Mouse (Mus musculus): ENCODE data around the gene Slc29a3.
"Not testable (repeated sequence)": the region's sequence is repeated elsewhere in the genome, so short reads cannot be mapped to it uniquely, and the experiment has no call there.

Gene Slc29a3

DNA sequence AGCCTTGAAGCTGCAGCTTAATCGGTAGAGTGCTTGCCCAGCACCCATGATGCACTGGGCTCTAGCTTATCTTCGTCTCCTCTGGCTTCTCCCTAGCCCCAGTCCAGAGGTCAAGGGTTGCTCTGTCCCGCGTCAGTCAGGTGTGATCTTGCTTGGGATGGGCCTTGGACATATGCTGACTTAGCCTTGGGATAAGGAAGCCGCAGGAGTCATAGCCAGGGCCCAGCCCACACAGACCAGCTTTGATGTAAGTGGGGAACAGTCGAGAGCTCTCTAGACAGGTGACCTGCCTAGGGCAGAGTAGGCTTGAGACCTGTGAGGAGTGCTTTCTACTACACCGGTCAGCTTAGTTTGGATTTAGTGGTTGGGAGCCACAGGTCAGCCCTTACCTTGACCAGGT, 14.8 kb upstream of the Slc29a3 start:
- no peak for DNase-seq (ENCODE audit: low read depth)

- DNase-seq (ENCODE audit: low read depth): no peak
Observed at GRCm38 (mm10) chr10:60762126-60762525, 9.5 kb upstream of the Slc29a3 start.

GRCm38 (mm10) chr10:60760377-60760776, 7.8 kb upstream of the Slc29a3 start:
- peak; percentile 96 for DNase-seq (ENCODE audit: low read depth)

DNA sequence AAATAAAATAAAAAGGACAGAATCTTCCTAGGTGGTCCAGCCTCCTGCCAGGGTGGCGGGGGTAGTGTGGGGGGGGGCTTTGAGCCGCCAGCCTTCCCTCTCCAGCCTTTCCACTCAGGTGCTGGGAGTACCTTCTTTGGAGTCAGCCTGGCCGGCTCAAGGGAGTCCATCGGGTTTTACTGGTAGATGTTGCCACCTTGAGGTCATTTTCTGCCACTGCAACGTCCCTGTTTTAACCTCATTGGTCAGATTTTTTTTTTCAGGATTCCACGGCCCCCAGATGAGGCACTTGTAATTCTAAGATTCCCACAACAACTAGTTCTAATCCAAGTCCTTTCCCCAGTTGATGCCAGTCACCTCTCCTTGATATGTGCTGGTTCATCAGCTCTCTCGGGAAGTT, 4.4 kb upstream of the Slc29a3 start:
- peak; percentile 68 for DNase-seq (ENCODE audit: low read depth)

- no peak for DNase-seq (ENCODE audit: low read depth)
Observed at GRCm38 (mm10) chr10:60756146-60756545, 3.6 kb upstream of the Slc29a3 start.

- no peak for DNase-seq (ENCODE audit: low read depth)
Observed at GRCm38 (mm10) chr10:60753941-60754340, 1.3 kb upstream of the Slc29a3 start.

- no peak for DNase-seq (ENCODE audit: low read depth)
Observed at GRCm38 (mm10) chr10:60753261-60753660, 667 bp upstream of the Slc29a3 start.

DNA sequence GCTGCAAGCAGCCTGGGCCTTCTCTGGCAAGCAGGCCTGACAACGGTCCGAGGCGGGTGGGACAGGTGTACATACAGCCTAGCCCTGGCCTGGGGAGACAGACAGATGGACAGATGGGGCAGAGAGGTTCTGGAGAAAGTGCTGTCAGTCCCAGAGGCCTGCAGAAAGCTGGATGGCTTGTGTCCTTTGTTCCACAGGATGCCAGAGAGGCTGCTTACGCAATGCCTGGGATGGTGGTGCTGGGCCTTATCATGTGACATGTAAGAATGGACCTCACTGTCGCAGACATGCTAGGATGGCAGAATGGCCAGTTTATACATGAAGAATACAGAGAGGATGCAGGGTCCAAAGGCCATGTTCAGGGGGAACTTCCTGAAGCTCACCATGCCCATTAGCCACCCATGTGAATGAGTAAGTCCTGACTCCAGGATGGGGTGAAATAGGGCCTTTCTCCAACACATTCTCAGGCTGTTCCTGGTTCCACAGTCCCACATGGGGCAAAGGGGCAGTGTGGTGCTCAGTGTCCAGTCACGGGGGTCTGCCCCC, 4.9 kb downstream of the Slc29a3 start:
- DNase-seq (ENCODE audit: low read depth): no peak

DNA sequence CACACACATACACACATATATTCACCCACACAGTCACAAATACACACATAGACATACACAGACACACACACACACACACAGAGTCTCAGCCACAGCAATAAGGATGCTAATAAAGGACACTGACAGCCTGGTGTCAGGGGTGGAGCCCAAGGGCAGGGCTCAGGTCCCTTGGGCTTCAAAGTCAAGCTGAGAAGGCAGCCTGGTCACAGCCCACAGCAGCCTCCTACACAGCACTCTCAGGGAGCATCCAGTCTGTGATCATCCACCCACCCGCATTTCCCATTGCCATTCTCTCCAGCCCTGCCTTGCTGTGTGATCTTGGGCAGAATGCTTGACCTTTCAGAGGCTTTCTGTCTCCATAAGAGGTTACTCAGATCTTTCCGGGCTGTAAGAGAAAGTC, 6.1 kb downstream of the Slc29a3 start:
- no peak for DNase-seq (ENCODE audit: low read depth)

DNA sequence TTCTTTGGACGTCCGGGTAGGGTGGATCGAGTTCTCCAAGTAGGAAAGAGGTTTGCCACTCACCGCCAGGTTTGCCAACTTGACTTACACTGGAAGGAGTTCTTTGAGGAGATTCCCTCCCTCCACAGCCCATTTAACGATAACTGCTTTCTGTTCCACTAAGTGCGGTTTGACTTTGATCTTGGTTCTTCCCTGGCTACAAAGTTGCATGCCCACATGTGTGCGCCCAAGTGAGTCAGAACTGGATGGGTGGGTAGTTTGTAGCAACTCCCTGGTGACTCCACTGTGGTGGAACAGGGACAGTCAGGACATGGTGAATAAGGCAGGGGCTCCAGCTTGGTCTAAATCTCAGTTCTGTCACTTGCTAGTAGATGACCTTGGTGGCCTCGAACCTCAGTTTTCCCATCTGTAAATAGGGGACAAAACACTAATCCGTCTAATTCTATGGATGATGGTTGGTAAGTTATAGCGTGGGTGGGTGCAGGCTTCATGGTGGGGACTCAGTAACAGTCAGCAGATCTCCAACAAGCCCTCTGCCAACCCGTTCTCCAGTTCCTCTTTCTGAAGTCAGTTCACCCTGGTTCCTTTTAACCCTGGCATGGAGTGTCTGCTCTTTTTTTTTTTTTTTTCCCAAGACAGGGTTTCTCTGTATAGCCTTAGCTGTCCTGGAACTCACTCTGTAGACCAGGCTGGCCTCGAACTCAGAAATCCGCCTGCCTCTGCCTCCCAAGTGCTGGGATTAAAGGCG, 7.9 kb downstream of the Slc29a3 start:
- DNase-seq (ENCODE audit: low read depth): no peak

- no peak for DNase-seq (ENCODE audit: low read depth)
Observed at GRCm38 (mm10) chr10:60743681-60744080, 8.9 kb downstream of the Slc29a3 start.

GRCm38 (mm10) chr10:60742942-60743341, 9.7 kb downstream of the Slc29a3 start:
- DNase-seq (ENCODE audit: low read depth): no peak

- DNase-seq (ENCODE audit: low read depth): not testable (repeated sequence)
Observed at GRCm38 (mm10) chr10:60742296-60742695, 10.3 kb downstream of the Slc29a3 start.

GRCm38 (mm10) chr10:60741435-60741834, 11.2 kb downstream of the Slc29a3 start:
- no peak for DNase-seq (ENCODE audit: low read depth)

- DNase-seq (ENCODE audit: low read depth): no peak
Observed at GRCm38 (mm10) chr10:60739619-60740363, 12.8 kb downstream of the Slc29a3 start.

DNA sequence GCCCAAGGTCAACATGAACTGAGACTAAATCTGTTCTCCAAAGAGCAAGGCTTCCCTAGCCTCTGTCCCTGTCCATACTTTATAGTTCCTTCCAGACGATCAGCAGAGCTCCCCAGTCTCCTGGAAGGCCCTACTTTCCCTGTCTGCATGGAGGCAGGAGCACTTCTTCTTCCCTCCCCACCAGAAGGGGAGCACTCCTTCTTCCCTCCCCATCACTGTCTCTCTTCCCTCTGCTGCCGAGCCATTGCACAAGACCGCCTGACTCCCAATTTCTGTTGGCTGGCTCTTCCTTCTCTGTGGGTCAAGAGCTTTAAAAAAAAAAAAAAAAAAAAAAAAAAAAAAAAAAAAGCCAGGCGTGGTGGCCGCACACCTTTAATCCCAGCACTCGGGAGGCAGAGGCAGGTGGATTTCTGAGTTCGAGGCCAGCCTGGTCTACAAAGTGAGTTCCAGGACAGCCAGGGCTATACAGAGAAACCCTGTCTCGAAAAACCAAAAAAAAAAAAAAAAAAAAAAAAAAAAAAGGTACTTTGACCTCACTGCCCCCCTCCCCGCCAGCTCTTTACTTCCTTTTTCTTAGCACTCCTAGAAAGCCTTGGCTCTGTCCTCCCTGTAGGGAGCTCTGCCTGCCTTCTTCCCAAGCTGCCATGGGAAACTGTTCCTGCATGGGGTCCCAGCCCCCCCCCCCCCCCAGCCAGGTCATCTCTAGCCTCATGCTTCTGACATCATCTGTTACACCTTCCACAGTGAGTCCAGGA, 14.5 kb downstream of the Slc29a3 start:
- no peak for DNase-seq (ENCODE audit: low read depth)

DNA sequence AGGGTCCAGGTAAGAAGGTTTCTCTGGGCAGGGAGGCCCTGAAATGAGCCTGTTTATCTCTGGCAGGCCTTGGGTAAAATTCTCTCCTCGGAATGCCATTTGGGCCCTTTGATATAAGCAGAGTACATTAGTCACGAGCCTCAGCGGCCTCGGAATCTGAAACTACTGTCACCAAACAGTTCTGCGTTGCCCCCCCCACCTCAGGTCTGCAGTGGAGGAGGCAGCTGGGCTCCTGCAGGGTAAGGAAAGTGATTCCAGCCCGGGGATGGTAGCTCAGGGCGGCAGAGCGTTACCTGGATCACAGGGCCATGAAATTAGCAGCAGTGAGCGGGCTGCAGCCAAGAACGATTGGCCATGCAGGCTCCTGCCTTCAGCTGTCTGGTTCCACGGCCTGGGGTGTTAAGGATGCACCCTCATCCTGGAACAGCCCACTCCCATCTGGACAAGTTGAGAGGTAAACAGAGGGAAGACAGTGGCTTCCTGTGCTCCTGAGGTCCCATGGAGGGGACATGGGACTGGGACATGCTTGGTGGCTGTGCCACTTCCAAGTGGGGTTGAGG, 15.3 kb downstream of the Slc29a3 start:
- DNase-seq (ENCODE audit: low read depth): no peak

DNA sequence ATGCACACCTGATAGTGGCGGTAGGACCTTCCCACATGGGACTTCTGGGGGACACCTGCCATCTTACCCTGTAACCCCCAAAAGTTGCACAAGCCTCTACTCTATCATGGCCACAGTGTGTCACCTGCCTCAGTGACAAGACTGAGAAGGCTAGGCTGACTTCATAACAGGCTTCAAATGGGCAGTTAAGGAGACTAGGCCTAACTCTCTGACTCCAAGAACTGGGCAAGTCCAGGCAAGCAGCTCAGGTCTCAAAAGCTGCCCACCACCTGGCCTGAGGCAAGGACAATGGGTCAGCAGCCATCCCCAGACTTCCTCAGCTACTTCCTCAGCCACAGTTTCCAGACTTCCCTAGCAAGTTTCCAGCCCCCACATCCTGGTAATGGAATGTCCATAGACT, 16.9 kb downstream of the Slc29a3 start:
- no peak for DNase-seq (ENCODE audit: low read depth)

GRCm38 (mm10) chr10:60733471-60733870, 19.1 kb downstream of the Slc29a3 start:
- DNase-seq (ENCODE audit: low read depth): no peak

DNA sequence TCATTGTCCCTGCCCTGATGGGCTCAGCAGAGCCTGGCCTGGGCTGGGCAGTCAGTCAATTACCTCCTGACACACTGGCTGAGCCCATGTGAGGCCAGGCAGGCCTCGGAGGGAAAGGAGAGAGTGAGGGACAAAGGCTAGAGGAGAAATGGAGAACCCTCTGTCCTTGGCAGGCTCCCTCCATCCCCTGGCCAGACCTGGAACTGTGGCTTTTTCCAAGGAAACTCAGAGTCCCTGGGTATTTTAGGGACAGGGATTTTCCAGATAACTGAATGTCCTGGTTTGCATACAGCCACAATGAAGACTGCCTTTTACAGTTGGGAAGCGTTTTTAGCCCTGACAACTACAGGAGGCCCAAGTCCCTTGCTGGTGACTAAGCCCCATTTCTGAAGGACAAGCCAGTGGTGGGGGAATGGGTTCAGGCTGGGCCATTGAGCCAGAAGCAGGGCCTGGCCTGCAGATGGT, 20.2 kb downstream of the Slc29a3 start:
- no peak for DNase-seq (ENCODE audit: low read depth)

GRCm38 (mm10) chr10:60731742-60732141, 20.9 kb downstream of the Slc29a3 start:
- no peak for DNase-seq (ENCODE audit: low read depth)

GRCm38 (mm10) chr10:60727301-60727700, 25.3 kb downstream of the Slc29a3 start:
- no peak for DNase-seq (ENCODE audit: low read depth)
